In the genomic region with DNA sequence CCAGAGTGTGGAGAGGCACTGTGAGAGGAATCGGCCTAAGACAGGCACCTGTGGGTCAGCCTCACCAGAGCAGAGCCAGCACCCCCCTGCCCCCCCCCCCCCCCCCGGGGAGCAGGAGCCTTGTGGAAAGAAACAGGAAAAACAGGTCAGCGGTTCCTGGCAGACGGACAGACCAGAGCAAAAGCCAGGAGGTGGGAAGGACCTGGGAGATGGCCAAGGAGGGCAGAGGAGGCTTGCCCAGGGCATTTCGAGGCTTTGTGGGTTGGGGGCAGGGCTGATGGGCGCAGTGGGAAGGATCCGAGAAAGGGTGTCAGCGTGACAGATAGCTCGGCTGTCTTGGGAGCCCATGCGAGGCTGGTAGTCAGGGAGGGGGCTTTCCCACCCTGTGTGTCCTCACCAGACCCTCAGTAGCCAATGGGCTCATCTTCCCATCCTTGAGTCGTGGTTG, we compare ENCODE assay signal across 10 mouse cellular contexts. TPM values are rescaled to one million over a fixed set of nuclear protein-coding genes. Genes with fewer than 3 reads are reported as not detected.
DNase-seq lines count a peak whose midpoint lies in the region; ATAC-seq and TF ChIP-seq lines count a peak whose summit lies in the region.
"Had no signal": no experiment of that assay in that cellular context is flagged by ENCODE, and none has a peak within 500 bp of the region (broad histone marks: within the 10 kb centered on the region; RNA-seq: fewer than 3 reads in every experiment).

No protein-coding gene starts in this region.

- peaks cover 91% of the 10 kb centered on the region for H3K36me3 ChIP-seq in forebrain, embryonic 15.5 days
- peaks cover 63% of the 10 kb centered on the region for H3K36me3 ChIP-seq in forebrain, embryonic 12.5 days (replicated peaks)
- peaks cover 59% of the 10 kb centered on the region for H3K36me3 ChIP-seq in hindbrain, postnatal 0 days (ENCODE audit: insufficient read depth, low read length)
- H3K36me3 ChIP-seq in midbrain, postnatal 0 days (ENCODE audit: insufficient read depth, low read length), result peaks cover 57% of the 10 kb centered on the region

- no peak overlapping the region for H3K4me2 ChIP-seq in forebrain, embryonic 15.5 days (replicated peaks)
- H3K4me2 ChIP-seq in forebrain, embryonic 12.5 days, result no peak overlapping the region
- no peak overlapping the region for H3K4me2 ChIP-seq in hindbrain, postnatal 0 days (ENCODE audit: low read depth, low read length)
- H3K4me2 ChIP-seq in midbrain, postnatal 0 days (ENCODE audit: low read depth, low read length, poor library complexity, severe bottlenecking), result no peak overlapping the region
- H3K4me2 ChIP-seq: midbrain, embryonic 12.5 days had no signal

- TF ChIP-seq CTCF in hindbrain, postnatal 0 days (IDR thresholded peaks at IDR 0.05; ENCODE audit: low read depth), result no peak
- TF ChIP-seq CTCF in midbrain, postnatal 0 days (IDR thresholded peaks at IDR 0.05), result no peak

- DNase-seq in right cerebral cortex, postnatal 4 days, result peak; percentile 56
- no peak for DNase-seq in right cerebral cortex, postnatal 25 days
- DNase-seq in hindbrain, postnatal 0 days (ENCODE audit: low spot score), result peak; percentile 78
- peak; percentile 79 for DNase-seq in midbrain, postnatal 0 days (ENCODE audit: low spot score)
- no peak for DNase-seq in gastrocnemius, postnatal 10 days
- no peak for DNase-seq in spleen, adult 18-20 months

- peak overlapping the region; percentile 66 for H3K27ac ChIP-seq in forebrain, embryonic 15.5 days (replicated peaks)
- H3K27ac ChIP-seq in forebrain, embryonic 12.5 days, result no peak overlapping the region
- H3K27ac ChIP-seq in hindbrain, postnatal 0 days, result peak overlapping the region; percentile 78
- peak overlapping the region; percentile 59 for H3K27ac ChIP-seq in midbrain, postnatal 0 days (ENCODE audit: low read depth, low read length)
- H3K27ac ChIP-seq: midbrain, embryonic 12.5 days had no signal

- no peaks in the 10 kb centered on the region for H3K27me3 ChIP-seq in forebrain, embryonic 15.5 days
- no peaks in the 10 kb centered on the region for H3K27me3 ChIP-seq in forebrain, embryonic 12.5 days
- no peaks in the 10 kb centered on the region for H3K27me3 ChIP-seq in hindbrain, postnatal 0 days (ENCODE audit: insufficient read depth, low read length)
- no peaks in the 10 kb centered on the region for H3K27me3 ChIP-seq in midbrain, postnatal 0 days (ENCODE audit: insufficient read depth, low read length)

- no peaks in the 10 kb centered on the region for H3K9me3 ChIP-seq in forebrain, embryonic 15.5 days
- no peaks in the 10 kb centered on the region for H3K9me3 ChIP-seq in forebrain, embryonic 12.5 days
- no peaks in the 10 kb centered on the region for H3K9me3 ChIP-seq in hindbrain, postnatal 0 days (ENCODE audit: low read length)
- no peaks in the 10 kb centered on the region for H3K9me3 ChIP-seq in midbrain, postnatal 0 days (ENCODE audit: low read length)
- H3K9me3 ChIP-seq: midbrain, embryonic 12.5 days had no signal

- H3K4me3 ChIP-seq in forebrain, embryonic 15.5 days, result no peak overlapping the region
- no peak overlapping the region for H3K4me3 ChIP-seq in forebrain, embryonic 12.5 days (replicated peaks)
- H3K4me3 ChIP-seq in hindbrain, postnatal 0 days (ENCODE audit: low read length), result no peak overlapping the region
- H3K4me3 ChIP-seq in midbrain, postnatal 0 days (ENCODE audit: low read depth, low read length), result no peak overlapping the region
- H3K4me3 ChIP-seq: midbrain, embryonic 12.5 days had no signal

- H3K9ac ChIP-seq in forebrain, embryonic 15.5 days (replicated peaks), result no peak overlapping the region
- H3K9ac ChIP-seq in forebrain, embryonic 12.5 days, result no peak overlapping the region
- H3K9ac ChIP-seq in hindbrain, postnatal 0 days (replicated peaks; ENCODE audit: low read length), result no peak overlapping the region; the same call in 1 of the 2 replicates
- H3K9ac ChIP-seq in midbrain, postnatal 0 days (replicated peaks; ENCODE audit: low read length, poor library complexity, severe bottlenecking), result no peak overlapping the region
- H3K9ac ChIP-seq: midbrain, embryonic 12.5 days had no signal

- ATAC-seq in forebrain, embryonic 15.5 days (replicated peaks), result no peak
- no peak for ATAC-seq in forebrain, embryonic 12.5 days (ENCODE audit: low FRiP score)
- peak; percentile 66 for ATAC-seq in hindbrain, postnatal 0 days
- 0 out of 2 replicates have a peak, but pooled peaks have one; percentile 24 for ATAC-seq in midbrain, postnatal 0 days (ENCODE audit: low FRiP score)

- WGBS in forebrain, embryonic 15.5 days, result 67% methylated on average over 11 of the region's 11 CpGs
- 79% methylated on average over 11 of the region's 11 CpGs for WGBS in forebrain, embryonic 12.5 days
- 32% methylated on average over 11 of the region's 11 CpGs for WGBS in hindbrain, postnatal 0 days
- 53% methylated on average over 10 of the region's 11 CpGs for WGBS in midbrain, postnatal 0 days

- peaks cover 48% of the 10 kb centered on the region for H3K4me1 ChIP-seq in forebrain, embryonic 15.5 days
- 0 out of 2 replicates have a peak, but pooled peaks cover 3% of the 10 kb centered on the region for H3K4me1 ChIP-seq in forebrain, embryonic 12.5 days
- peaks cover 21% of the 10 kb centered on the region; the same call in 1 of the 2 replicates for H3K4me1 ChIP-seq in hindbrain, postnatal 0 days (ENCODE audit: insufficient read depth, low read length)
- no peaks in the 10 kb centered on the region for H3K4me1 ChIP-seq in midbrain, postnatal 0 days (ENCODE audit: insufficient read depth, low read length)
- H3K4me1 ChIP-seq: midbrain, embryonic 12.5 days had no signal

RNA-seq across cellular contexts. Expression of gene Ppara, which starts 31.6 kb away (rescaled TPM):
- 1.4 and 1.5 TPM in 2 replicates for polyA plus RNA-seq in forebrain, embryonic 15.5 days (2015; fragmentation: Nextera tagmentation; extraction: Ambion mirVana)
- 0.53 and 0.74 TPM in 2 replicates for polyA plus RNA-seq in forebrain, embryonic 12.5 days (2016; fragmentation: Nextera tagmentation; extraction: Ambion mirVana)
- 1.2 and 6.6 TPM in 2 replicates for total RNA-seq in hindbrain, postnatal 0 days (2014; rRNA removed)
- polyA plus RNA-seq in hindbrain, postnatal 0 days (2015; fragmentation: Nextera tagmentation; extraction: Ambion mirVana), result 1.9 and 2.7 TPM in 2 replicates
- total RNA-seq in midbrain, postnatal 0 days (2014; rRNA removed), result 1.6 TPM in 2 replicates
- 0.86 and 2.8 TPM in 2 replicates for polyA plus RNA-seq in midbrain, postnatal 0 days (2015; fragmentation: Nextera tagmentation; extraction: Ambion mirVana)
- total RNA-seq in gastrocnemius, postnatal 10 days (2021), result 1 to 10 TPM; 5.0 to 6.5 TPM
- total RNA-seq: hematopoietic stem cell, adult 5-6 weeks had no signal

Comparison
In these comparisons a context has a peak if more than half of its experiments do, and no peak if none do; other contexts are left out.
1. DNase-seq: peak in right cerebral cortex, postnatal 4 days (single experiment), hindbrain, postnatal 0 days (single experiment) and midbrain, postnatal 0 days (single experiment); none in right cerebral cortex, postnatal 25 days (single experiment), gastrocnemius, postnatal 10 days (single experiment) and spleen, adult 18-20 months (0 of 2).
2. ATAC-seq: peak in hindbrain, postnatal 0 days (single experiment) and midbrain, postnatal 0 days (single experiment); none in forebrain, embryonic 15.5 days (single experiment) and forebrain, embryonic 12.5 days (single experiment).